Mouse (Mus musculus): ENCODE measurements around the gene Megf9. TPM values are rescaled to one million over a fixed set of nuclear protein-coding genes. Genes with fewer than 3 reads are reported as not detected.
A peak's percentile ranks its signal among the peaks of the same experiment; 100 is the strongest.

The Megf9 gene
- polyA plus RNA-seq, 1 experiment, result 7.0 TPM

GRCm38 (mm10) chr4:70547411-70548148, 12.8 kb upstream of the Megf9 start:
- H3K4me3 ChIP-seq (replicated peaks; ENCODE audit: control insufficient read depth, low read depth, low read length), result no peak overlapping the region
- H3K27ac ChIP-seq (ENCODE audit: control insufficient read depth, insufficient read depth, low read depth, low read length, poor library complexity), result no peak overlapping the region
- 82% methylated on average over 8 of the region's 8 CpGs for WGBS
- no peaks in the 10 kb centered on the region; the same call in 1 of the 2 replicates for H3K4me1 ChIP-seq (ENCODE audit: control insufficient read depth, insufficient read depth, low read length)
- TF ChIP-seq CTCF (IDR thresholded peaks at IDR 0.05; ENCODE audit: control insufficient read depth, insufficient read depth, low read length) (no peak), POLR2A (IDR thresholded peaks at IDR 0.05; ENCODE audit: borderline replicate concordance, control insufficient read depth, low read depth, low read length) (no peak)

- WGBS, result 13% methylated on average over 2 of the region's 2 CpGs
- TF ChIP-seq CTCF (IDR thresholded peaks at IDR 0.05; ENCODE audit: control insufficient read depth, insufficient read depth, low read length), result no peak
- TF ChIP-seq POLR2A (IDR thresholded peaks at IDR 0.05; ENCODE audit: borderline replicate concordance, control insufficient read depth, low read depth, low read length), result no peak
- no peaks in the 10 kb centered on the region; the same call in 1 of the 2 replicates for H3K4me1 ChIP-seq (ENCODE audit: control insufficient read depth, insufficient read depth, low read length)
- peak overlapping the region; percentile 21; the same call in 1 of the 2 replicates for H3K27ac ChIP-seq (ENCODE audit: control insufficient read depth, insufficient read depth, low read depth, low read length, poor library complexity)
- H3K4me3 ChIP-seq (replicated peaks; ENCODE audit: control insufficient read depth, low read depth, low read length), result peak overlapping the region; percentile 53
Measured at GRCm38 (mm10) chr4:70545869-70546542, 11.2 kb upstream of the Megf9 start.

- Histone ChIP-seq H3K4me3 (replicated peaks; ENCODE audit: control insufficient read depth, low read depth, low read length) (no peak overlapping the region), H3K4me1 (ENCODE audit: control insufficient read depth, insufficient read depth, low read length) (no peaks in the 10 kb centered on the region; the same call in 1 of the 2 replicates), H3K27ac (ENCODE audit: control insufficient read depth, insufficient read depth, low read depth, low read length, poor library complexity) (peak overlapping the region; percentile 58; the same call in 1 of the 2 replicates)
- 75% methylated on average over 3 of the region's 3 CpGs for WGBS
- TF ChIP-seq CTCF (IDR thresholded peaks at IDR 0.05; ENCODE audit: control insufficient read depth, insufficient read depth, low read length) (no peak), POLR2A (IDR thresholded peaks at IDR 0.05; ENCODE audit: borderline replicate concordance, control insufficient read depth, low read depth, low read length) (no peak)
Measured at GRCm38 (mm10) chr4:70544390-70544789, 9.6 kb upstream of the Megf9 start.

GRCm38 (mm10) chr4:70542387-70542786, 7.6 kb upstream of the Megf9 start:
- Histone ChIP-seq H3K4me3 (replicated peaks; ENCODE audit: control insufficient read depth, low read depth, low read length) (no peak overlapping the region), H3K27ac (ENCODE audit: control insufficient read depth, insufficient read depth, low read depth, low read length, poor library complexity) (peak overlapping the region; percentile 21; the same call in 1 of the 2 replicates), H3K4me1 (ENCODE audit: control insufficient read depth, insufficient read depth, low read length) (no peaks in the 10 kb centered on the region; the same call in 1 of the 2 replicates)
- 13% methylated on average over 2 of the region's 2 CpGs for WGBS
- TF ChIP-seq POLR2A (IDR thresholded peaks at IDR 0.05; ENCODE audit: borderline replicate concordance, control insufficient read depth, low read depth, low read length) (no peak), CTCF (IDR thresholded peaks at IDR 0.05; ENCODE audit: control insufficient read depth, insufficient read depth, low read length) (no peak)

- no peak overlapping the region for H3K27ac ChIP-seq (ENCODE audit: control insufficient read depth, insufficient read depth, low read depth, low read length, poor library complexity)
- H3K4me3 ChIP-seq (replicated peaks; ENCODE audit: control insufficient read depth, low read depth, low read length), result no peak overlapping the region
- TF ChIP-seq POLR2A (IDR thresholded peaks at IDR 0.05; ENCODE audit: borderline replicate concordance, control insufficient read depth, low read depth, low read length), result no peak
- TF ChIP-seq CTCF (IDR thresholded peaks at IDR 0.05; ENCODE audit: control insufficient read depth, insufficient read depth, low read length), result no peak
- 76% methylated on average over 6 of the region's 6 CpGs for WGBS
- no peaks in the 10 kb centered on the region; the same call in 1 of the 2 replicates for H3K4me1 ChIP-seq (ENCODE audit: control insufficient read depth, insufficient read depth, low read length)
Measured at GRCm38 (mm10) chr4:70540743-70541142, 5.9 kb upstream of the Megf9 start.

GRCm38 (mm10) chr4:70536661-70537580, 2.1 kb upstream of the Megf9 start:
- WGBS, result 61% methylated on average over 2 of the region's 2 CpGs
- Histone ChIP-seq H3K4me1 (ENCODE audit: control insufficient read depth, insufficient read depth, low read length) (no peaks in the 10 kb centered on the region; the same call in none of the 2 replicates), H3K4me3 (replicated peaks; ENCODE audit: control insufficient read depth, low read depth, low read length) (no peak overlapping the region), H3K27ac (ENCODE audit: control insufficient read depth, insufficient read depth, low read depth, low read length, poor library complexity) (no peak overlapping the region)
- TF ChIP-seq CTCF (IDR thresholded peaks at IDR 0.05; ENCODE audit: control insufficient read depth, insufficient read depth, low read length) (no peak), POLR2A (IDR thresholded peaks at IDR 0.05; ENCODE audit: borderline replicate concordance, control insufficient read depth, low read depth, low read length) (no peak)

- H3K4me1 ChIP-seq (ENCODE audit: control insufficient read depth, insufficient read depth, low read length), result no peaks in the 10 kb centered on the region; the same call in none of the 2 replicates
- TF ChIP-seq POLR2A (IDR thresholded peaks at IDR 0.05; ENCODE audit: borderline replicate concordance, control insufficient read depth, low read depth, low read length) (no peak), CTCF (IDR thresholded peaks at IDR 0.05; ENCODE audit: control insufficient read depth, insufficient read depth, low read length) (no peak)
- peak overlapping the region; percentile 82 for H3K4me3 ChIP-seq (replicated peaks; ENCODE audit: control insufficient read depth, low read depth, low read length)
- peak overlapping the region; percentile 98 for H3K27ac ChIP-seq (ENCODE audit: control insufficient read depth, insufficient read depth, low read depth, low read length, poor library complexity)
- WGBS, result 13% methylated on average over 7 of the region's 7 CpGs
Measured at GRCm38 (mm10) chr4:70535711-70536311, 1.0 kb upstream of the Megf9 start.
